Mouse (Mus musculus): ENCODE measurements around the gene Fundc2.
A peak's percentile ranks its signal among the peaks of the same experiment; 100 is the strongest.

Fundc2 gene

GRCm38 (mm10) chrX:75382195-75382771, at the start of gene Fundc2, which contains the start of gene F8:
Gene Fundc2, plus strand, starts transcription at chrX:75382399.
Gene F8, minus strand, starts transcription at chrX:75382615.
- DNase-seq (ENCODE audit: low read depth): peak; percentile 53

GRCm38 (mm10) chrX:75370197-75370596, 12.0 kb upstream of the Fundc2 start:
- peak; percentile 10 for DNase-seq (ENCODE audit: low read depth)

GRCm38 (mm10) chrX:75372666-75373425, 9.4 kb upstream of the Fundc2 start:
- DNase-seq (ENCODE audit: low read depth): no peak

- peak; percentile 5 for DNase-seq (ENCODE audit: low read depth)
Observed at GRCm38 (mm10) chrX:75376815-75377214, 5.4 kb upstream of the Fundc2 start.

GRCm38 (mm10) chrX:75381176-75381575, 1.0 kb upstream of the Fundc2 start:
- no peak for DNase-seq (ENCODE audit: low read depth)

GRCm38 (mm10) chrX:75381699-75382098, 500 bp upstream of the Fundc2 start:
- DNase-seq (ENCODE audit: low read depth): no peak

- DNase-seq (ENCODE audit: low read depth): no peak
Observed at GRCm38 (mm10) chrX:75399471-75399870, 17.3 kb downstream of the Fundc2 start.

GRCm38 (mm10) chrX:75402668-75403067, 20.5 kb downstream of the Fundc2 start:
- peak; percentile 32 for DNase-seq (ENCODE audit: low read depth)

GRCm38 (mm10) chrX:75403350-75403749, 21.2 kb downstream of the Fundc2 start:
- no peak for DNase-seq (ENCODE audit: low read depth)

- no peak for DNase-seq (ENCODE audit: low read depth)
Observed at GRCm38 (mm10) chrX:75409711-75410110, 27.5 kb downstream of the Fundc2 start.

GRCm38 (mm10) chrX:75415936-75416785, 34.0 kb downstream of the Fundc2 start, which contains the start of the genes Cmc4, Mtcp1 and Brcc3:
Gene Cmc4, minus strand, starts transcription at chrX:75416584.
Gene Mtcp1, minus strand, starts transcription at chrX:75416588.
Gene Brcc3, plus strand, starts transcription at chrX:75416628.
- DNase-seq (ENCODE audit: low read depth): peak; percentile 80
